Mouse (Mus musculus) frontal cortex, postnatal 36 days (tissue): ENCODE measurements around the gene Fgf13.

ENCODE experiments used
- DNase-seq, 2 experiments: peaks; one replicate each; pipeline ENCODE4 v3.0.0; 2022; ENCODE audit warnings: low spot score in 2 of 2

Gene Fgf13

GRCm38 (mm10) chrX:59567695-59568431, at the start of gene Fgf13:
Fgf13 (minus strand) TSS chrX:59568071.
- peak; percentile 6 to 19 for DNase-seq

- DNase-seq, result no peak
These were observed 38.7 kb upstream of the Fgf13 start for GRCm38 (mm10) chrX:59606535-59606934.

GRCm38 (mm10) chrX:59589050-59589449, 21.2 kb upstream of the Fgf13 start:
- DNase-seq, result no peak

GRCm38 (mm10) chrX:59585508-59586186, 17.8 kb upstream of the Fgf13 start:
- DNase-seq, result no peak

- no peak for DNase-seq
These were observed 16.2 kb upstream of the Fgf13 start for GRCm38 (mm10) chrX:59584034-59584433.

- peak; percentile 22 to 26 for DNase-seq
These were observed 811 bp downstream of the Fgf13 start for GRCm38 (mm10) chrX:59566826-59567694.

- DNase-seq, result peak; percentile 6 to 18
These were observed 1.7 kb downstream of the Fgf13 start for GRCm38 (mm10) chrX:59566017-59566679.

- no peak for DNase-seq
These were observed 19.9 kb downstream of the Fgf13 start for GRCm38 (mm10) chrX:59547931-59548330.

- no peak for DNase-seq
These were observed 59.6 kb downstream of the Fgf13 start for GRCm38 (mm10) chrX:59508273-59508672.

GRCm38 (mm10) chrX:59493388-59493787, 74.5 kb downstream of the Fgf13 start:
- no peak for DNase-seq

GRCm38 (mm10) chrX:59485426-59485825, 82.4 kb downstream of the Fgf13 start:
- DNase-seq, result no peak

- DNase-seq, result peak in 1 of 2 experiments; percentile 1
These were observed 165.1 kb downstream of the Fgf13 start for GRCm38 (mm10) chrX:59402596-59403285.

GRCm38 (mm10) chrX:59290916-59291411, 276.9 kb downstream of the Fgf13 start:
- DNase-seq, result no peak

GRCm38 (mm10) chrX:59251576-59251975, 316.3 kb downstream of the Fgf13 start:
- no peak for DNase-seq

- DNase-seq, result no peak
These were observed 324.1 kb downstream of the Fgf13 start for GRCm38 (mm10) chrX:59243752-59244151.

GRCm38 (mm10) chrX:59243176-59243575, 324.7 kb downstream of the Fgf13 start:
- no peak for DNase-seq

GRCm38 (mm10) chrX:59241460-59241747, 326.5 kb downstream of the Fgf13 start:
- no peak for DNase-seq

GRCm38 (mm10) chrX:59240683-59241459, 327.0 kb downstream of the Fgf13 start:
- no peak for DNase-seq

- DNase-seq, result no peak
These were observed 347.2 kb downstream of the Fgf13 start for GRCm38 (mm10) chrX:59220675-59221074.

GRCm38 (mm10) chrX:59201146-59201545, 366.7 kb downstream of the Fgf13 start:
- no peak for DNase-seq
